Mouse (Mus musculus) megakaryocyte, adult 5-6 weeks (primary cell): ENCODE measurements around the gene Vmn2r9. TPM values are rescaled to one million over a fixed set of nuclear protein-coding genes. Genes with fewer than 3 reads are reported as not detected.
"Not testable (repeated sequence)": the region's sequence is repeated elsewhere in the genome, so short reads cannot be mapped to it uniquely, and the experiment has no call there.

Source experiments
- ATAC-seq: 2 replicates; pipeline ENCODE4 v1.8.0; 2016; ENCODE audit warnings: mild to moderate bottlenecking, inconsistent platforms; ENCODE audit not compliant: poor library complexity, severe bottlenecking
- total RNA-seq, 2 experiments: library from RNA; stranded (forward) in 1 of 2; stranded (reverse) in 1 of 2; fragments of 153-499, 151-499 nt in 1 of 2; fragments of 221-1000, 200-1000 nt in 1 of 2; gene quantifications; 2 replicates each; pipeline versions ENCODE4 v1.2.3 to v1.2.4; 2015 to 2017

Vmn2r9 gene
- not detected in 2 replicates for total RNA-seq (2015)
- not detected in 2 replicates for total RNA-seq (2017)

- not testable (repeated sequence) for ATAC-seq
Observed at GRCm38 (mm10) chr5:108852501-108852900, at the start of gene Vmn2r9. Gene Vmn2r9 (minus strand): TSS chr5:108852601.

- ATAC-seq = peak; percentile 70
Observed at GRCm38 (mm10) chr5:108866746-108867145, 14.3 kb upstream of the Vmn2r9 start.

DNA sequence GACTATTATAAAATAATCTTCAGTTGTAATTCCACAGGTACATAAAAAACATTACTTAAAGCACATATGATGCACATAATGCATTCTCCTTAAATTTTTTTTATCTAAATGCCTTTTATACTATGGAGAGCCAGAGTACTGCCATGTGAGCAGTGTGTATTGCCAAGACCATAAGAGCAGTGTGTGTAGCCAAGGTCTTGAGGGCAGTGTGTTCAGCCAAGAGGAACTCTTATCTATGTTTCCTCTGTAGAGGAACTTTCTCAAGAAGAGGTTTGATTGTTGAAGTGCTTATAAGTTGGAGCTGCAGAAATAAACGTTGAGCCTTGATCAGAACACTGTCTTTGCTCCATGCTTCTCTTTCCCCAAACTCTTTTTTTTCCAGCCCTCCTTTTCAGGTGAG, 2.9 kb downstream of the Vmn2r9 start:
- no peak for ATAC-seq

- ATAC-seq = no peak
Observed at GRCm38 (mm10) chr5:108836156-108836555, 16.2 kb downstream of the Vmn2r9 start.

DNA sequence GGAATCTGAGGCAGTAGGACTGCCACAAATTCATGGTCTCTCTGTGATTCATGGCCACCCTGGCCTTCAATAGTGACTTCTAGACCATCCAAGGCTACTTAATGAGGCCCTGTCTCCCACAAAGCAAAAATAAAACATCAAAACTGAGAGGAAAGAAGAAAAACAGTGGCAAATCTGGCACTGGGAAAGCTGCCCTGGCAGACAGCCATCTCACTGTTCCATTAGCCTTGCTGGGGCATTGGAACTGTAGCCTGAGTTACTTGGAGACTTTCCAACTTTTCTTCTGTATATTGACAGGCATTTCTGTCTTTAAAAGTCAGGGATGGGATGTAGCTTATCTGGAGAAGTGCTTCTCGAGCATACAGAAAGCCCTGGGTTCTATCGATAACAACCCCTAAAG, 29.1 kb downstream of the Vmn2r9 start:
- ATAC-seq = no peak

DNA sequence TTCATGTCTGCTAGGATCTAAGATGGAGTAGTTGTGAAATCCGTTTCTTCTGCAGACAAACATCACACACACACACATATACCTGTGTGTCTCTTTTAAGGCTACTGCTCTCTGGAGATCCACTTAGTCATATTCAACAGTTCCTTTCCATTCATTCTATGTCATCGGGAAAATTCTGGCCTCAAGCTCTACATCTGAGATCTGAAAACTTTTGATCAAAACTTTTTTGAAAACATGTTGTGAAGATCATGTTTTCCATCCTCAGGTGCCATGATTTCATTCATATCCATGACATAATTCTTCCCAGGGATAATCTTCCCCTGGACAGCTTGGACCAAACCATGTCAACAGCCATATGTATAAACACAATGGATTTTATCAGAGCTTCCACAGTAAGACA, 43.7 kb downstream of the Vmn2r9 start, which contains the start of gene Vmn2r8:
Gene Vmn2r8 (minus strand): TSS at position 101 of the 400 bp plus-strand sequence.
- ATAC-seq = not testable (repeated sequence)

- ATAC-seq = no peak
Observed at GRCm38 (mm10) chr5:108803646-108804045, 48.8 kb downstream of the Vmn2r9 start.

DNA sequence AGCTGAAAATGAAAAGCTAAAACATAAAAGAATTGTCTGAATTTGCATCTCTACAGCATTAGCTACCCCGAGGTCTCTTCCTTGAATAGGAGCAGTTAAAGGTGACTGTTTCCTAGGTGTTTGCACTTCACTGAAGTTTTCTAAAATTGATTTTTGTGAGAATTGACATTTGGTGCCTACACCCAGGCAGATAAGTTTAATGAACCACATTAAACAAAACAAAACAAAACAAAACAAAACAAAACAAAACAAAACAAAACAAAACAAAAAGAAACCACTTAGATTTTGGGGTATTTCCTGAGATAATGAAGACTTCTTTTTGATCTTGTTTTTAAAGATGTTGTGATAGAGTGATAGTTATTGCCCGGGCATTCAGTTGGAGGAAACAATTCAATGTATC, 57.1 kb downstream of the Vmn2r9 start, which contains the start of gene Tmed11:
Gene Tmed11 (minus strand): TSS at position 101 of the 400 bp plus-strand sequence.
- not testable (repeated sequence) for ATAC-seq

GRCm38 (mm10) chr5:108790385-108790784, 62.0 kb downstream of the Vmn2r9 start:
- ATAC-seq = not testable (repeated sequence)

Other genes starting within 250 kb of the Vmn2r9 start
- gene Gak, start 222.8 kb downstream of the Vmn2r9 start, total RNA-seq (2015) = 78.9 and 80.8 TPM in 2 replicates
- 110 and 120 TPM in 2 replicates for gene Gak, start 222.8 kb downstream of the Vmn2r9 start, total RNA-seq (2017)
- 18.7 and 21.5 TPM in 2 replicates for gene Tmem175, start 222.8 kb downstream of the Vmn2r9 start, total RNA-seq (2015)
- 8.7 and 11.7 TPM in 2 replicates for gene Tmem175, start 222.8 kb downstream of the Vmn2r9 start, total RNA-seq (2017)
- gene Idua, start 192.3 kb downstream of the Vmn2r9 start, total RNA-seq (2015) = 14.0 and 17.4 TPM in 2 replicates
- 6.3 and 9.9 TPM in 2 replicates for gene Idua, start 192.3 kb downstream of the Vmn2r9 start, total RNA-seq (2017)
- 5.2 and 5.9 TPM in 2 replicates for gene Dgkq, start 182.9 kb downstream of the Vmn2r9 start, total RNA-seq (2015)
- 6.8 and 15.6 TPM in 2 replicates for gene Dgkq, start 182.9 kb downstream of the Vmn2r9 start, total RNA-seq (2017)
- 0.02 and 0.57 TPM in 2 replicates for gene Slc26a1, start 177.0 kb downstream of the Vmn2r9 start, total RNA-seq (2015)
- gene Slc26a1, start 177.0 kb downstream of the Vmn2r9 start, total RNA-seq (2017) = 0.04 and 0.77 TPM in 2 replicates
- gene Fgfrl1, start 160.2 kb downstream of the Vmn2r9 start, total RNA-seq (2015) = 0.16 and 1.1 TPM in 2 replicates
- 0.12 and 1.0 TPM in 2 replicates for gene Fgfrl1, start 160.2 kb downstream of the Vmn2r9 start, total RNA-seq (2017)
- not detected in 2 replicates for gene Rnf212, start 77.6 kb downstream of the Vmn2r9 start, total RNA-seq (2015)
- gene Rnf212, start 77.6 kb downstream of the Vmn2r9 start, total RNA-seq (2017) = not detected in 2 replicates
- gene Tmed11, start 57.2 kb downstream of the Vmn2r9 start, total RNA-seq (2015) = not detected in 2 replicates
- gene Tmed11, start 57.2 kb downstream of the Vmn2r9 start, total RNA-seq (2017) = not detected in 2 replicates
- gene Vmn2r8, start 43.8 kb downstream of the Vmn2r9 start, total RNA-seq (2015) = not detected in 2 replicates
- not detected in 2 replicates for gene Vmn2r8, start 43.8 kb downstream of the Vmn2r9 start, total RNA-seq (2017)
- gene Vmn2r10, start 153.9 kb upstream of the Vmn2r9 start, total RNA-seq (2015) = not detected in 2 replicates
- not detected in 2 replicates for gene Vmn2r10, start 153.9 kb upstream of the Vmn2r9 start, total RNA-seq (2017)
- not detected in 2 replicates for gene Vmn2r11, start 207.0 kb upstream of the Vmn2r9 start, total RNA-seq (2015)
- not detected in 2 replicates for gene Vmn2r11, start 207.0 kb upstream of the Vmn2r9 start, total RNA-seq (2017)
- not detected in 2 replicates for gene Vmn2r12, start 245.3 kb upstream of the Vmn2r9 start, total RNA-seq (2015)
- not detected in 2 replicates for gene Vmn2r12, start 245.3 kb upstream of the Vmn2r9 start, total RNA-seq (2017)